Mouse (Mus musculus): ENCODE data around the gene Emilin3.

DNA sequence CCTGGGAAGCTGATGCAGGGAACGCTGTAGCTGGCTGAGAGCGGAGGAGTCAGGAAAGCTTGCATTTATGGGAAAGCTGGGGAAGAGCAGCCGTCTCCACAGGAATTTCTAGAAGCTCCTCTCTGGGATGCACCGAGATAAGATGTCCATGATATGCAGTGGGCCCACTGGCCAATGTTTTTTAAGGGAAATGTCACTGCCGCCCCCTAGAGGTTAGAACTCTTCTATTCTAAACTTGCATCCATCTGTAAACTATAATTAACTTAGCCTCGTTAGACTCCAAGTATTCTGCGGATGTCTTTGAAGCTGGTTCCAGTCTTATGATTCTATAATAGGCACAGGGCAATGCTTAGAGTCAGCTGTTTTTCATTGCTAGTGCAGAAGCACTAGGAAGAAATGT is 43.2 kb upstream of the Emilin3 start:
- TF ChIP-seq EP300 (IDR thresholded peaks at IDR 0.05; ENCODE audit: low read depth): no peak
- peak; percentile 29; the same call in 1 of the 2 replicates for TF ChIP-seq CTCF (IDR thresholded peaks at IDR 0.05; ENCODE audit: low read depth)
